Mouse (Mus musculus): ENCODE measurements around the gene BC067074. TPM values are rescaled to one million over a fixed set of nuclear protein-coding genes. Genes with fewer than 3 reads are reported as not detected.

BC067074 gene
- polyA plus RNA-seq, 1 experiment from 2014 or later = 0.65 TPM

GRCm38 (mm10) chr13:113287141-113287540, 5.8 kb upstream of the BC067074 start:
- Histone ChIP-seq H3K27me3 (replicated peaks; ENCODE audit: control insufficient read depth, insufficient read depth, low read length) (no peaks in the 10 kb centered on the region; the same call in 1 of the 2 replicates), H3K4me1 (replicated peaks; ENCODE audit: control insufficient read depth, insufficient read depth, low read length) (no peaks in the 10 kb centered on the region), H3K9me3 (ENCODE audit: control insufficient read depth) (no peaks in the 10 kb centered on the region), H3K4me3 (ENCODE audit: low read depth, low read length) (no peak overlapping the region), H3K27ac (ENCODE audit: low read depth, low read length) (no peak overlapping the region), H3K9ac (ENCODE audit: low read depth, low read length) (no peak overlapping the region), H3K36me3 (ENCODE audit: control insufficient read depth, insufficient read depth) (no peaks in the 10 kb centered on the region), H3K4me2 (replicated peaks; ENCODE audit: low read depth) (no peak overlapping the region)
- WGBS = 68% methylated on average over 7 of the region's 7 CpGs
- no peak for ATAC-seq
- TF ChIP-seq CTCF (IDR thresholded peaks at IDR 0.05; ENCODE audit: low read depth) = no peak

GRCm38 (mm10) chr13:113288210-113289197, 4.5 kb upstream of the BC067074 start:
- TF ChIP-seq CTCF (IDR thresholded peaks at IDR 0.05; ENCODE audit: low read depth) = no peak
- 79% methylated on average over 7 of the region's 7 CpGs for WGBS
- no peaks in the 10 kb centered on the region for H3K36me3 ChIP-seq (ENCODE audit: control insufficient read depth, insufficient read depth)
- 0 out of 2 replicates have a peak, but pooled peaks cover 4% of the 10 kb centered on the region for H3K4me1 ChIP-seq (replicated peaks; ENCODE audit: control insufficient read depth, insufficient read depth, low read length)
- no peak overlapping the region for H3K27ac ChIP-seq (ENCODE audit: low read depth, low read length)
- no peak for ATAC-seq
- no peak overlapping the region for H3K4me2 ChIP-seq (replicated peaks; ENCODE audit: low read depth)
- H3K9ac ChIP-seq (ENCODE audit: low read depth, low read length) = no peak overlapping the region
- H3K9me3 ChIP-seq (ENCODE audit: control insufficient read depth) = no peaks in the 10 kb centered on the region
- H3K27me3 ChIP-seq (replicated peaks; ENCODE audit: control insufficient read depth, insufficient read depth, low read length) = no peaks in the 10 kb centered on the region; the same call in 1 of the 2 replicates
- H3K4me3 ChIP-seq (ENCODE audit: low read depth, low read length) = no peak overlapping the region

- WGBS = 73% methylated on average over 4 of the region's 4 CpGs
- no peaks in the 10 kb centered on the region for H3K9me3 ChIP-seq (ENCODE audit: control insufficient read depth)
- 0 out of 2 replicates have a peak, but pooled peaks cover 4% of the 10 kb centered on the region for H3K4me1 ChIP-seq (replicated peaks; ENCODE audit: control insufficient read depth, insufficient read depth, low read length)
- H3K27me3 ChIP-seq (replicated peaks; ENCODE audit: control insufficient read depth, insufficient read depth, low read length) = no peaks in the 10 kb centered on the region; the same call in 1 of the 2 replicates
- no peak overlapping the region for H3K27ac ChIP-seq (ENCODE audit: low read depth, low read length)
- TF ChIP-seq CTCF (IDR thresholded peaks at IDR 0.05; ENCODE audit: low read depth) = no peak
- no peak overlapping the region for H3K4me2 ChIP-seq (replicated peaks; ENCODE audit: low read depth)
- no peak overlapping the region for H3K4me3 ChIP-seq (ENCODE audit: low read depth, low read length)
- H3K9ac ChIP-seq (ENCODE audit: low read depth, low read length) = no peak overlapping the region
- ATAC-seq = no peak
- H3K36me3 ChIP-seq (ENCODE audit: control insufficient read depth, insufficient read depth) = no peaks in the 10 kb centered on the region
These were observed 3.2 kb upstream of the BC067074 start for GRCm38 (mm10) chr13:113289760-113290159.

GRCm38 (mm10) chr13:113292001-113292400, 958 bp upstream of the BC067074 start:
- TF ChIP-seq CTCF (IDR thresholded peaks at IDR 0.05; ENCODE audit: low read depth) = no peak
- no peak overlapping the region for H3K4me2 ChIP-seq (replicated peaks; ENCODE audit: low read depth)
- no peaks in the 10 kb centered on the region; the same call in 1 of the 2 replicates for H3K27me3 ChIP-seq (replicated peaks; ENCODE audit: control insufficient read depth, insufficient read depth, low read length)
- H3K27ac ChIP-seq (ENCODE audit: low read depth, low read length) = no peak overlapping the region
- H3K4me1 ChIP-seq (replicated peaks; ENCODE audit: control insufficient read depth, insufficient read depth, low read length) = 0 out of 2 replicates have a peak, but pooled peaks cover 4% of the 10 kb centered on the region
- no peak for ATAC-seq
- H3K9me3 ChIP-seq (ENCODE audit: control insufficient read depth) = no peaks in the 10 kb centered on the region
- H3K9ac ChIP-seq (ENCODE audit: low read depth, low read length) = no peak overlapping the region
- H3K4me3 ChIP-seq (ENCODE audit: low read depth, low read length) = no peak overlapping the region
- WGBS = 95% methylated on average over 8 of the region's 8 CpGs
- H3K36me3 ChIP-seq (ENCODE audit: control insufficient read depth, insufficient read depth) = no peaks in the 10 kb centered on the region

GRCm38 (mm10) chr13:113293707-113294432, 911 bp downstream of the BC067074 start:
- TF ChIP-seq CTCF (IDR thresholded peaks at IDR 0.05; ENCODE audit: low read depth) = no peak
- Histone ChIP-seq H3K36me3 (ENCODE audit: control insufficient read depth, insufficient read depth) (no peaks in the 10 kb centered on the region), H3K27me3 (replicated peaks; ENCODE audit: control insufficient read depth, insufficient read depth, low read length) (no peaks in the 10 kb centered on the region; the same call in 1 of the 2 replicates), H3K9me3 (ENCODE audit: control insufficient read depth) (no peaks in the 10 kb centered on the region), H3K4me3 (ENCODE audit: low read depth, low read length) (peak overlapping the region; percentile 57), H3K9ac (ENCODE audit: low read depth, low read length) (peak overlapping the region; percentile 58; the same call in 1 of the 2 replicates), H3K4me2 (replicated peaks; ENCODE audit: low read depth) (peak overlapping the region; percentile 97), H3K4me1 (replicated peaks; ENCODE audit: control insufficient read depth, insufficient read depth, low read length) (0 out of 2 replicates have a peak, but pooled peaks cover 4% of the 10 kb centered on the region), H3K27ac (ENCODE audit: low read depth, low read length) (no peak overlapping the region)
- WGBS = 46% methylated on average over 11 of the region's 11 CpGs
- ATAC-seq = peak; percentile 63; the same call in 1 of the 2 replicates
